Comparison of ENCODE assay signal across 35 mouse cellular contexts in the genomic region with DNA sequence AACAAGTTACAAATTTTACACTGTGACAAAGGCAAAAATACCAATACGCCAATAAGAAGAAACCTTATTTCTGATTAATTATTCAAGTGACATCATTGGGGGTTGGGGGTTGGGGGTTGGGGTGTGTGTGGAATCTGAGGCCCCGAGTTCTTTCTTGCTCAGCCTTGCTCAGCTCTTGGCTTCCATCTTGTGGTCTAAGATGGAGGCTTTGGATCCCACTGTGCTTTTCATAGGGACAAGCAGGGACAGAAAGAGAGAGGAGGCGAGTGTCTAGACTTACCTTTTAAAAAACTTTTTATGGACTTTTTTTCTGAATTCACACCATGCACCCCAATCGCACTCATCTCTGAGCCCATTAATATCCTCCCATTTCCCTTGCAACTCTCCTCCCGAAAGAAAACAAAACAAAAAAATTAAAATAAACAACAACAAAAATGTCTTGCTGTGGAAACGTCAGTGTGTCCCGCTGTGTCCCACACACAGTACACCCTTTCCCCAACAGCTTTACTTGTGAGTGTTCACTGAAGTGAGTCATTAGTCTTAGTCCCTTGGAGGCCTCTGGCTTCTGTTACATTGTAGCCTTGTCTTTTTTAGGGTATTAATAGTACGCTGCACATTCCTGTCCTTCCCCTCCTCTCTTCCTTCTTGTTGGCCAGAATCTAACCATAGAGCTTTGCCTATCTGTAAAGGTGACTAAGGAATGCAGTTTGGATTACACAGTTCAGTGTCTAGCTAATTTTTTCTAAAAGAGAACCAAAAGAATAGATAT. TPM values are rescaled to one million over a fixed set of nuclear protein-coding genes. Genes with fewer than 3 reads are reported as not detected.
DNase-seq lines count a peak whose midpoint lies in the region; ATAC-seq and TF ChIP-seq lines count a peak whose summit lies in the region.
"Had no signal": no experiment of that assay in that cellular context is flagged by ENCODE, and none has a peak within 500 bp of the region (broad histone marks: within the 10 kb centered on the region; RNA-seq: fewer than 3 reads in every experiment).

No protein-coding gene starts in this region.

- no peak for TF ChIP-seq EP300 in CH12.LX (IDR thresholded peaks at IDR 0.05; ENCODE audit: low read length)

- no peak overlapping the region for H3K9ac ChIP-seq in heart, embryonic 12.5 days
- H3K9ac ChIP-seq in hindbrain, postnatal 0 days (replicated peaks; ENCODE audit: low read length): no peak overlapping the region
- no peak overlapping the region for H3K9ac ChIP-seq in hindbrain, embryonic 13.5 days
- no peak overlapping the region; the same call in 1 of the 2 replicates for H3K9ac ChIP-seq in CH12.LX (ENCODE audit: insufficient read depth, low read depth)
- H3K9ac ChIP-seq: embryonic facial prominence, embryonic 12.5 days; hindbrain, embryonic 14.5 days; limb, embryonic 12.5 days; midbrain, embryonic 15.5 days had no signal

- H3K4me2 ChIP-seq in heart, embryonic 12.5 days: no peak overlapping the region
- H3K4me2 ChIP-seq in hindbrain, postnatal 0 days (ENCODE audit: low read depth, low read length): no peak overlapping the region
- no peak overlapping the region for H3K4me2 ChIP-seq in hindbrain, embryonic 13.5 days
- H3K4me2 ChIP-seq in CH12.LX (ENCODE audit: insufficient read depth, low read depth, poor library complexity, severe bottlenecking): no peak overlapping the region
- H3K4me2 ChIP-seq: embryonic facial prominence, embryonic 12.5 days; hindbrain, embryonic 14.5 days; limb, embryonic 12.5 days; liver, embryonic 11.5 days; midbrain, embryonic 15.5 days had no signal

- H3K36me3 ChIP-seq in heart, embryonic 12.5 days: no peaks in the 10 kb centered on the region
- H3K36me3 ChIP-seq in hindbrain, postnatal 0 days (ENCODE audit: insufficient read depth, low read length): no peaks in the 10 kb centered on the region
- no peaks in the 10 kb centered on the region for H3K36me3 ChIP-seq in hindbrain, embryonic 13.5 days
- no peaks in the 10 kb centered on the region for H3K36me3 ChIP-seq in CH12.LX (replicated peaks in 1 of 2; ENCODE audit: control insufficient read depth in 1 of 2, insufficient read depth in 1 of 2, low read length in 1 of 2)
- H3K36me3 ChIP-seq: embryonic facial prominence, embryonic 12.5 days; limb, embryonic 12.5 days; midbrain, embryonic 15.5 days had no signal

- H3K9me3 ChIP-seq in heart, embryonic 12.5 days (replicated peaks): no peaks in the 10 kb centered on the region
- H3K9me3 ChIP-seq in hindbrain, postnatal 0 days (ENCODE audit: low read length): no peaks in the 10 kb centered on the region
- H3K9me3 ChIP-seq in hindbrain, embryonic 13.5 days: no peaks in the 10 kb centered on the region
- no peaks in the 10 kb centered on the region for H3K9me3 ChIP-seq in CH12.LX (replicated peaks; ENCODE audit: low read length)
- H3K9me3 ChIP-seq: embryonic facial prominence, embryonic 12.5 days; limb, embryonic 12.5 days; midbrain, embryonic 15.5 days had no signal

- H3K4me1 ChIP-seq in heart, embryonic 12.5 days (replicated peaks): no peaks in the 10 kb centered on the region; the same call in 1 of the 2 replicates
- no peaks in the 10 kb centered on the region for H3K4me1 ChIP-seq in hindbrain, postnatal 0 days (ENCODE audit: insufficient read depth, low read length)
- no peaks in the 10 kb centered on the region for H3K4me1 ChIP-seq in hindbrain, embryonic 13.5 days (replicated peaks)
- H3K4me1 ChIP-seq in CH12.LX (ENCODE audit: control insufficient read depth in 1 of 2, insufficient read depth in 2 of 2): peaks cover 5 to 40% of the 10 kb centered on the region in 2 experiments; a peak in 3 of 4 replicates
- H3K4me1 ChIP-seq: embryonic facial prominence, embryonic 12.5 days; limb, embryonic 12.5 days; midbrain, embryonic 15.5 days had no signal

- 61% methylated on average over 8 of the region's 8 CpGs for whole genome bisulfite sequencing in heart, embryonic 12.5 days
- 75% methylated on average over 8 of the region's 8 CpGs for WGBS in hindbrain, postnatal 0 days
- WGBS in hindbrain, embryonic 13.5 days: 77% methylated on average over 8 of the region's 8 CpGs

- TF ChIP-seq POLR2A in CH12.LX (IDR thresholded peaks at IDR 0.05; ENCODE audit: low read depth, low read length): no peak

- peak overlapping the region; percentile 28; the same call in 1 of the 2 replicates for H3K27ac ChIP-seq in heart, embryonic 12.5 days (ENCODE audit: poor library complexity, severe bottlenecking)
- no peak overlapping the region for H3K27ac ChIP-seq in hindbrain, postnatal 0 days
- no peak overlapping the region for H3K27ac ChIP-seq in hindbrain, embryonic 13.5 days
- H3K27ac ChIP-seq in CH12.LX (ENCODE audit: insufficient read depth, low read depth): no peak overlapping the region
- H3K27ac ChIP-seq: embryonic facial prominence, embryonic 12.5 days; gastrocnemius, adult 2 months; hindbrain, embryonic 14.5 days; left cerebral cortex, adult 2 months; limb, embryonic 12.5 days; midbrain, embryonic 15.5 days had no signal

- ATAC-seq in CD4-positive, CD25-positive, alpha-beta regulatory T cell, adult 4 months: no peak
- no peak for ATAC-seq in heart, embryonic 12.5 days (ENCODE audit: insufficient number of reproducible peaks, low FRiP score)
- ATAC-seq in hindbrain, postnatal 0 days: no peak
- ATAC-seq in hindbrain, embryonic 13.5 days (ENCODE audit: low FRiP score): no peak
- ATAC-seq: forebrain, embryonic 14.5 days; inflammation-experienced regulatory T-cells, adult 6 months; midbrain, embryonic 15.5 days had no signal

- in situ Hi-C loops in CH12.LX (cut with MboI; ENCODE audit: low pct_ligation_motif_present, low pct_unique_long_range_greater_than_20kb, low sequenced_read_pairs): no loop called here

- H3K27me3 ChIP-seq in heart, embryonic 12.5 days (replicated peaks): no peaks in the 10 kb centered on the region
- no peaks in the 10 kb centered on the region for H3K27me3 ChIP-seq in hindbrain, postnatal 0 days (ENCODE audit: insufficient read depth, low read length)
- no peaks in the 10 kb centered on the region for H3K27me3 ChIP-seq in hindbrain, embryonic 13.5 days
- no peaks in the 10 kb centered on the region for H3K27me3 ChIP-seq in CH12.LX (replicated peaks)
- H3K27me3 ChIP-seq: embryonic facial prominence, embryonic 12.5 days; limb, embryonic 12.5 days; midbrain, embryonic 15.5 days had no signal

- H3K79me2 ChIP-seq in CH12.LX (replicated peaks; ENCODE audit: control insufficient read depth, extremely low read depth, insufficient read depth, poor library complexity, severe bottlenecking): no peaks in the 10 kb centered on the region

- H3K4me3 ChIP-seq in heart, embryonic 12.5 days: no peak overlapping the region
- no peak overlapping the region for H3K4me3 ChIP-seq in hindbrain, postnatal 0 days (ENCODE audit: low read length)
- H3K4me3 ChIP-seq in hindbrain, embryonic 13.5 days: no peak overlapping the region
- no peak overlapping the region for H3K4me3 ChIP-seq in CH12.LX (replicated peaks in 1 of 3; ENCODE audit: low read depth in 2 of 3, low read length in 2 of 3, poor library complexity in 1 of 3)
- H3K4me3 ChIP-seq: embryonic facial prominence, embryonic 12.5 days; gastrocnemius, adult 2 months; left cerebral cortex, adult 2 months; limb, embryonic 12.5 days; midbrain, embryonic 15.5 days had no signal

- peak; percentile 59 for TF ChIP-seq RAD21 in CH12.LX (IDR thresholded peaks at IDR 0.05; ENCODE audit: low read depth, low read length)

- TF ChIP-seq CTCF in hindbrain, postnatal 0 days (IDR thresholded peaks at IDR 0.05; ENCODE audit: low read depth): peak; percentile 35; the same call in 1 of the 2 replicates
- peak in 1 of 2 experiments; percentile 64; a peak in 2 of 4 replicates for TF ChIP-seq CTCF in CH12.LX (conservative IDR thresholded peaks at IDR 0.05 in 1 of 2, IDR thresholded peaks at IDR 0.05 in 1 of 2; ENCODE audit: low read depth in 2 of 2, low read length in 2 of 2)

- dilution Hi-C loops in CH12.LX (cut with MboI; ENCODE audit: extremely low pct_ligation_motif_present, extremely low pct_unique_long_range_greater_than_20kb, low sequenced_read_pairs): no loop called here

- DNase-seq in CD4-positive, CD25-positive, alpha-beta regulatory T cell, adult 2 months (ENCODE audit: low read depth, low spot score): peak; percentile 39
- DNase-seq in heart, adult 8-10 months (ENCODE audit: low spot score): no peak
- DNase-seq in hindbrain, postnatal 0 days (ENCODE audit: low spot score): peak; percentile 8
- DNase-seq in CH12.LX (ENCODE audit: extremely low read depth): no peak
- DNase-seq: adrenal gland, postnatal 14 days; cerebellum, adult 11-12 months; cerebellum, adult 9-11 months; embryo, embryonic 11 days; gastrocnemius, adult 2 months; gastrocnemius, postnatal 36 days; heart, postnatal 36 days; kidney, adult 11 months; kidney, postnatal 14 days; lung, postnatal 36 days; right cerebral cortex, adult 18-20 months; spleen, adult 18-20 months; thymus, postnatal 14 days had no signal

TF ChIP-seq in CH12.LX, 34 proteins besides CTCF, POLR2A, EP300 and RAD21 (continues in another document):
- TF ChIP-seq POLR2AphosphoS2 (IDR thresholded peaks at IDR 0.05; ENCODE audit: low read depth, low read length): no peak
- TF ChIP-seq PAX5 (IDR thresholded peaks at IDR 0.05; ENCODE audit: low read length): no peak
- TF ChIP-seq JUND (conservative IDR thresholded peaks at IDR 0.05; ENCODE audit: low read depth, low read length): no peak

RNA-seq across cellular contexts. Expression of a gene that starts 31.9 kb away (rescaled TPM):
- polyA plus RNA-seq in CD4-positive, CD25-positive, alpha-beta regulatory T cell, adult 4 months (2017; shearing (Covaris generic)): 100 to 1,000 TPM; 309 to 337 TPM
- 0.05 and 0.08 TPM in 2 replicates for polyA plus RNA-seq in heart, embryonic 12.5 days (2016; fragmentation: Nextera tagmentation; extraction: Ambion mirVana)
- under 1 TPM in 3 of 4 experiments, not detected in 1; 0.27 to 0.28 (median 0.28) TPM for total RNA-seq in heart, adult 8-10 months (2022)
- 0.25 TPM in 1 of 2 replicates, not detected in the other for total RNA-seq in hindbrain, postnatal 0 days (2014; rRNA removed)
- polyA plus RNA-seq in hindbrain, postnatal 0 days (2015; fragmentation: Nextera tagmentation; extraction: Ambion mirVana): 0.10 and 0.19 TPM in 2 replicates
- polyA plus RNA-seq in hindbrain, embryonic 13.5 days (2015; fragmentation: Nextera tagmentation; extraction: Ambion mirVana): 0.08 and 0.49 TPM in 2 replicates
- total RNA-seq in CH12.LX (2012; rRNA removed): 0.08 and 0.13 TPM in 2 replicates
- not detected in 2 replicates for total RNA-seq in CH12.LX (2014; rRNA removed)
- 0.11 TPM in 1 of 2 replicates, not detected in the other for polyA plus RNA-seq in CH12.LX (2012; ENCODE audit: insufficient read length, low read depth)
- total RNA-seq: gastrocnemius, postnatal 36 days had no signal
- polyA plus RNA-seq: C2C12; midbrain, embryonic 15.5 days had no signal

RNA-seq across cellular contexts. Expression of a gene that starts 59.0 kb away (rescaled TPM):
- 100 to 1,000 TPM; 274 to 291 TPM for polyA plus RNA-seq in CD4-positive, CD25-positive, alpha-beta regulatory T cell, adult 4 months (2017; shearing (Covaris generic))
- not detected in 2 replicates for polyA plus RNA-seq in heart, embryonic 12.5 days (2016; fragmentation: Nextera tagmentation; extraction: Ambion mirVana)
- 1 to 10 TPM in 3 of 4 experiments, under 1 TPM in 1; 0.95 to 2.5 (median 1.5) TPM for total RNA-seq in heart, adult 8-10 months (2022)
- total RNA-seq in hindbrain, postnatal 0 days (2014; rRNA removed): not detected in 2 replicates
- polyA plus RNA-seq in hindbrain, postnatal 0 days (2015; fragmentation: Nextera tagmentation; extraction: Ambion mirVana): not detected in 2 replicates
- polyA plus RNA-seq in hindbrain, embryonic 13.5 days (2015; fragmentation: Nextera tagmentation; extraction: Ambion mirVana): not detected in 2 replicates
- 27.4 and 54.7 TPM in 2 replicates for total RNA-seq in CH12.LX (2012; rRNA removed)
- 49.8 and 53.7 TPM in 2 replicates for total RNA-seq in CH12.LX (2014; rRNA removed)
- 11.6 and 13.1 TPM in 2 replicates for polyA plus RNA-seq in CH12.LX (2012; ENCODE audit: insufficient read length, low read depth)
- total RNA-seq: layer of hippocampus, postnatal 10 days; left cerebral cortex, adult 2 months; left cerebral cortex, postnatal 25 days had no signal
- polyA plus RNA-seq: C2C12; embryonic facial prominence, embryonic 12.5 days; forebrain, embryonic 14.5 days; hindbrain, embryonic 14.5 days; kidney, embryonic 14.5 days; liver, embryonic 11.5 days; liver, embryonic 16.5 days; midbrain, embryonic 15.5 days; neural tube, embryonic 11.5 days; stomach, embryonic 16.5 days had no signal

Comparison
In these comparisons a context has a peak if more than half of its experiments do, and no peak if none do; other contexts are left out.
1. DNase-seq: peak in CD4-positive, CD25-positive, alpha-beta regulatory T cell, adult 2 months (single experiment) and hindbrain, postnatal 0 days (single experiment); none in heart, adult 8-10 months (single experiment) and CH12.LX (single experiment).
2. RNA of a gene that starts 31.9 kb away (polyA plus RNA-seq): 309 to 337 TPM in CD4-positive, CD25-positive, alpha-beta regulatory T cell, adult 4 months; 0.10 to 0.19 TPM in hindbrain, postnatal 0 days, 0.08 to 0.49 TPM in hindbrain, embryonic 13.5 days, 0.05 to 0.08 TPM in heart, embryonic 12.5 days and 0.11 TPM in CH12.LX; every median in the first group is over 100 times any median in the second.
3. RNA of a gene that starts 59.0 kb away (polyA plus RNA-seq): 274 to 291 TPM in CD4-positive, CD25-positive, alpha-beta regulatory T cell, adult 4 months; 11.6 to 13.1 TPM in CH12.LX, not detected in heart, embryonic 12.5 days, not detected in hindbrain, postnatal 0 days and not detected in hindbrain, embryonic 13.5 days; every median in the first group is over 10 times any median in the second.